Mouse (Mus musculus) MEL (cell line): ENCODE data around the gene March2. TPM values are rescaled to one million over a fixed set of nuclear protein-coding genes. Genes with fewer than 3 reads are reported as not detected.
A peak's percentile ranks its signal among the peaks of the same experiment; 100 is the strongest.

Experiments used
- DNase-seq: peaks from one replicate; pipeline ENCODE4 v3.0.0; 2011; ENCODE audit warnings: low read depth, low spot score
- H3K27ac ChIP-seq: 2 replicates; pipeline ENCODE4 v1.5.1; 2012; ENCODE audit warnings: low read depth, mild to moderate bottlenecking, control low read depth, low read length, moderate library complexity; ENCODE audit not compliant: control insufficient read depth
- H3K27me3 ChIP-seq, 2 experiments: fragments of 150-350 bp in 1 of 2; sonication (generic) in 1 of 2; 2 replicates each; pipeline ENCODE4 v1.6.1; 2012; ENCODE audit warnings: low read length in 2 of 2, mild to moderate bottlenecking in 2 of 2, improper control_type of control experiment in 1 of 2, moderate library complexity in 1 of 2; ENCODE audit not compliant: insufficient read depth in 2 of 2, control insufficient read depth in 1 of 2
- H3K36me3 ChIP-seq, 2 experiments: 2 replicates each; pipeline ENCODE4 v1.6.1; 2012 to 2014; ENCODE audit warnings: low read length in 2 of 2, improper control_type of control experiment in 1 of 2, inconsistent platforms in 1 of 2, mild to moderate bottlenecking in 1 of 2; ENCODE audit not compliant: insufficient read depth in 2 of 2, control insufficient read depth in 1 of 2
- H3K4me1 ChIP-seq, 2 experiments: fragments of 150-350 bp in 1 of 2; sonication (generic) in 1 of 2; 2 replicates each; pipeline ENCODE4 v1.6.1; 2012; ENCODE audit warnings: low read length in 2 of 2, improper control_type of control experiment in 1 of 2, mild to moderate bottlenecking in 1 of 2; ENCODE audit not compliant: insufficient read depth in 2 of 2, control insufficient read depth in 1 of 2
- H3K4me3 ChIP-seq, 2 experiments: fragments of 150-350 bp in 1 of 2; sonication (generic) in 1 of 2; 2 replicates each; pipeline ENCODE4 v1.5.1; 2012; ENCODE audit warnings: low read depth in 2 of 2, low read length in 2 of 2, mild to moderate bottlenecking in 2 of 2, moderate library complexity in 2 of 2, control low read depth in 1 of 2, improper control_type of control experiment in 1 of 2; ENCODE audit not compliant: control insufficient read depth in 1 of 2, insufficient read depth in 1 of 2
- H3K79me2 ChIP-seq: 2 replicates; pipeline ENCODE4 v1.6.1; 2012; ENCODE audit warnings: mild to moderate bottlenecking, low read length, moderate library complexity; ENCODE audit not compliant: control insufficient read depth, poor library complexity, insufficient read depth
- H3K9ac ChIP-seq: 2 replicates; pipeline ENCODE4 v1.6.1; 2012; ENCODE audit warnings: low read depth, mild to moderate bottlenecking, control low read depth, low read length, moderate library complexity; ENCODE audit not compliant: control insufficient read depth, poor library complexity, severe bottlenecking
- H3K9me3 ChIP-seq: fragments of 150-350 bp; sonication (generic); replicated peaks from 2 replicates; pipeline ENCODE4 v1.6.1; 2012; ENCODE audit warnings: mild to moderate bottlenecking, low read length, improper control_type of control experiment, moderate library complexity; ENCODE audit not compliant: insufficient read depth
- BHLHE40 ChIP-seq: IDR thresholded peaks from 2 replicates; pipeline ENCODE4 v1.6.1; 2012; ENCODE audit warnings: low read depth, mild to moderate bottlenecking, inconsistent platforms, low read length, improper control_type of control experiment, borderline replicate concordance
- CHD1 ChIP-seq: IDR thresholded peaks from 2 replicates; pipeline ENCODE4 v1.6.1; 2012; ENCODE audit warnings: low read depth, mild to moderate bottlenecking, inconsistent platforms, low read length, improper control_type of control experiment
- CHD2 ChIP-seq: IDR thresholded peaks from 2 replicates; pipeline ENCODE4 v1.6.1; 2011; ENCODE audit warnings: low read length, improper control_type of control experiment
- CTCF ChIP-seq, 3 experiments: IDR thresholded peaks in 2 of 3; conservative IDR thresholded peaks in 1 of 3; 2 replicates each; pipeline ENCODE4 v1.5.1; 2011 to 2012; ENCODE audit warnings: low read length in 3 of 3, low read depth in 2 of 3, mild to moderate bottlenecking in 2 of 3, improper control_type of control experiment in 1 of 3, inconsistent platforms in 1 of 3, mixed read lengths in 1 of 3, moderate library complexity in 1 of 3; ENCODE audit not compliant: control insufficient read depth in 1 of 3, insufficient read depth in 1 of 3, poor library complexity in 1 of 3, severe bottlenecking in 1 of 3
- EP300 ChIP-seq, 2 experiments: IDR thresholded peaks; 2 replicates each; pipeline ENCODE4 v1.6.1; 2011; ENCODE audit warnings: improper control_type of control experiment in 2 of 2, low read length in 2 of 2, low read depth in 1 of 2, mild to moderate bottlenecking in 1 of 2
- GABPA ChIP-seq: IDR thresholded peaks from 2 replicates; pipeline ENCODE4 v1.6.1; 2012; ENCODE audit warnings: low read depth, mild to moderate bottlenecking, inconsistent platforms, low read length, improper control_type of control experiment, moderate library complexity
- GATA1 ChIP-seq: IDR thresholded peaks from 2 replicates; pipeline ENCODE4 v1.6.1; 2011; ENCODE audit warnings: low read depth, low read length, improper control_type of control experiment
- HCFC1 ChIP-seq: IDR thresholded peaks from 2 replicates; pipeline ENCODE4 v1.6.1; 2012; ENCODE audit warnings: low read depth, mild to moderate bottlenecking, inconsistent platforms, low read length, improper control_type of control experiment, moderate library complexity
- JUND ChIP-seq: IDR thresholded peaks from 2 replicates; pipeline ENCODE4 v1.6.1; 2011; ENCODE audit warnings: low read depth, mild to moderate bottlenecking, improper control_type of control experiment, low read length
- KAT2A ChIP-seq: conservative IDR thresholded peaks from 2 replicates; pipeline ENCODE4 v1.6.1; 2012; ENCODE audit warnings: low read depth, low read length, improper control_type of control experiment, inconsistent platforms
- MAX ChIP-seq: IDR thresholded peaks from 2 replicates; pipeline ENCODE4 v1.6.1; 2011; ENCODE audit warnings: low read length, improper control_type of control experiment
- MAZ ChIP-seq: IDR thresholded peaks from 2 replicates; pipeline ENCODE4 v1.6.1; 2012; ENCODE audit warnings: low read depth, mild to moderate bottlenecking, inconsistent platforms, low read length, improper control_type of control experiment
- MEF2A ChIP-seq: IDR thresholded peaks from 2 replicates; pipeline ENCODE4 v1.6.1; 2014; ENCODE audit warnings: low read depth, mild to moderate bottlenecking, inconsistent platforms, low read length, improper control_type of control experiment; ENCODE audit not compliant: poor library complexity, insufficient replicate concordance, severe bottlenecking; ENCODE audit errors: extremely low read depth
- NELFE ChIP-seq: IDR thresholded peaks from 2 replicates; pipeline ENCODE4 v1.6.1; 2011; ENCODE audit warnings: low read depth, low read length, improper control_type of control experiment
- POLR2A ChIP-seq, 2 experiments: IDR thresholded peaks; 2 replicates each; pipeline ENCODE4 v1.6.1; 2011 to 2012; ENCODE audit warnings: low read length in 2 of 2, mild to moderate bottlenecking in 2 of 2, control low read depth in 1 of 2, improper control_type of control experiment in 1 of 2, low read depth in 1 of 2, moderate library complexity in 1 of 2; ENCODE audit not compliant: control insufficient read depth in 1 of 2, insufficient read depth in 1 of 2, poor library complexity in 1 of 2
- RAD21 ChIP-seq: IDR thresholded peaks from 2 replicates; pipeline ENCODE4 v1.6.1; 2011; ENCODE audit warnings: mild to moderate bottlenecking, low read depth, low read length, improper control_type of control experiment
- RCOR1 ChIP-seq: IDR thresholded peaks from 2 replicates; pipeline ENCODE4 v1.6.1; 2012; ENCODE audit warnings: low read depth, mild to moderate bottlenecking, inconsistent platforms, low read length, improper control_type of control experiment
- SIN3A ChIP-seq: IDR thresholded peaks from 2 replicates; pipeline ENCODE4 v1.6.1; 2012; ENCODE audit warnings: low read length, improper control_type of control experiment, inconsistent platforms
- SMC3 ChIP-seq: IDR thresholded peaks from 2 replicates; pipeline ENCODE4 v1.6.1; 2011; ENCODE audit warnings: low read depth, low read length, improper control_type of control experiment
- TAL1 ChIP-seq: IDR thresholded peaks from 2 replicates; pipeline ENCODE4 v1.6.1; 2012; ENCODE audit warnings: mild to moderate bottlenecking, inconsistent platforms, low read length, moderate library complexity, mixed read lengths
- TCF12 ChIP-seq: IDR thresholded peaks from 2 replicates; pipeline ENCODE4 v1.6.1; 2014; ENCODE audit warnings: low read depth, mild to moderate bottlenecking, inconsistent platforms, low read length, improper control_type of control experiment, moderate library complexity
- UBTF ChIP-seq: IDR thresholded peaks from 2 replicates; pipeline ENCODE4 v1.6.1; 2012; ENCODE audit warnings: low read depth, mild to moderate bottlenecking, inconsistent platforms, low read length, improper control_type of control experiment, moderate library complexity, borderline replicate concordance; ENCODE audit not compliant: insufficient read depth
- USF1 ChIP-seq: IDR thresholded peaks from 2 replicates; pipeline ENCODE4 v1.6.1; 2014; ENCODE audit warnings: low read depth, mild to moderate bottlenecking, inconsistent platforms, low read length, improper control_type of control experiment, moderate library complexity
- USF2 ChIP-seq, 2 experiments: IDR thresholded peaks; 2 replicates each; pipeline ENCODE4 v1.6.1; 2011 to 2012; ENCODE audit warnings: improper control_type of control experiment in 2 of 2, low read length in 2 of 2, borderline replicate concordance in 1 of 2, inconsistent platforms in 1 of 2, low read depth in 1 of 2, mild to moderate bottlenecking in 1 of 2; ENCODE audit not compliant: insufficient read depth in 1 of 2
- ZC3H11A ChIP-seq: IDR thresholded peaks from 2 replicates; pipeline ENCODE4 v1.6.1; 2012; ENCODE audit warnings: low read depth, mild to moderate bottlenecking, inconsistent platforms, low read length, improper control_type of control experiment
- ZKSCAN1 ChIP-seq: IDR thresholded peaks from 2 replicates; pipeline ENCODE4 v1.6.1; 2012; ENCODE audit warnings: low read depth, mild to moderate bottlenecking, inconsistent platforms, low read length, improper control_type of control experiment, moderate library complexity
- ZMIZ1 ChIP-seq: IDR thresholded peaks from 2 replicates; pipeline ENCODE4 v1.6.1; 2012; ENCODE audit warnings: low read depth, mild to moderate bottlenecking, inconsistent platforms, low read length, improper control_type of control experiment, moderate library complexity
- ZNF384 ChIP-seq: IDR thresholded peaks from 2 replicates; pipeline ENCODE4 v1.6.1; 2012; ENCODE audit warnings: low read depth, mild to moderate bottlenecking, inconsistent platforms, low read length, improper control_type of control experiment
- polyA plus RNA-seq, 2 experiments: library from polyadenylated mRNA; stranded (reverse) in 1 of 2; unstranded in 1 of 2; fragments of >175 nt in 1 of 2; fragments of >200 nt in 1 of 2; gene quantifications; 2 replicates each; pipeline versions ENCODE4 v1.2.1 to v1.2.4; 2012; ENCODE audit warnings: low replicate concordance in 2 of 2, low read depth in 1 of 2; ENCODE audit not compliant: insufficient read length in 2 of 2, insufficient read depth in 1 of 2, missing spikeins in 1 of 2
- total RNA-seq: library from RNA; depleted of rRNA; stranded (reverse); fragments of 300-350 nt; gene quantifications from 2 replicates; pipeline ENCODE4 v1.2.3, GENCODE M21; 2012

Gene March2
- total and polyA plus RNA-seq, 3 experiments, result 10.9 to 18.8 TPM; not detected in 1

- peak overlapping the region in 1 of 2 experiments; percentile 3; a peak in 1 of 4 replicates for H3K4me3 ChIP-seq
- no peak overlapping the region for H3K9ac ChIP-seq
- no peaks in the 10 kb centered on the region for H3K27me3 ChIP-seq
- H3K4me1 ChIP-seq, result peaks cover 12 to 19% of the 10 kb centered on the region in 2 experiments
- H3K27ac ChIP-seq, result no peak overlapping the region
- H3K36me3 ChIP-seq, result peaks cover 26 to 59% of the 10 kb centered on the region in 2 experiments
- H3K79me2 ChIP-seq, result peaks cover 73% of the 10 kb centered on the region
- no peak for DNase-seq
- no peaks in the 10 kb centered on the region for H3K9me3 ChIP-seq
- TF ChIP-seq ZMIZ1 (no peak), POLR2A (IDR thresholded peaks at IDR 0.05; ENCODE audit: control insufficient read depth in 1 of 2, insufficient read depth in 1 of 2, low read depth in 1 of 2, low read length in 2 of 2, poor library complexity in 1 of 2) (no peak), MAX (no peak), MAZ (no peak), USF1 (no peak), ZKSCAN1 (no peak), NELFE (no peak), BHLHE40 (peak; percentile 23; the same call in 1 of the 2 replicates), GATA1 (peak; percentile 46; the same call in 1 of the 2 replicates), HCFC1 (no peak), JUND (no peak), TAL1 (no peak), CHD2 (no peak), ZC3H11A (no peak), KAT2A (no peak), USF2 (IDR thresholded peaks at IDR 0.05; ENCODE audit: borderline replicate concordance in 1 of 2, insufficient read depth in 1 of 2, low read depth in 1 of 2, low read length in 2 of 2) (no peak), RCOR1 (no peak; the same call in 1 of the 2 replicates), ZNF384 (peak; percentile 95), MEF2A (no peak), GABPA (no peak), CHD1 (no peak), UBTF (no peak), EP300 (IDR thresholded peaks at IDR 0.05; ENCODE audit: low read depth in 1 of 2, low read length in 2 of 2) (peak; percentile 17 to 57; a peak in 2 of 4 replicates), TCF12 (0 out of 2 replicates have a peak, but pooled peaks have one; percentile 15), RAD21 (no peak), SMC3 (no peak), SIN3A (peak; percentile 47; the same call in 1 of the 2 replicates), CTCF (IDR thresholded peaks at IDR 0.05 in 2 of 3, conservative IDR thresholded peaks at IDR 0.05 in 1 of 3; ENCODE audit: control insufficient read depth in 1 of 3, insufficient read depth in 1 of 3, low read depth in 2 of 3, low read length in 3 of 3, poor library complexity in 1 of 3, severe bottlenecking in 1 of 3) (no peak)
- TF ChIP-seq, all 39 proteins: peak for 6
These were observed 36.7 kb downstream of the March2 start for GRCm38 (mm10) chr17:33681767-33682166.
